Mouse (Mus musculus): ENCODE results near the gene Golga7b.

DNA sequence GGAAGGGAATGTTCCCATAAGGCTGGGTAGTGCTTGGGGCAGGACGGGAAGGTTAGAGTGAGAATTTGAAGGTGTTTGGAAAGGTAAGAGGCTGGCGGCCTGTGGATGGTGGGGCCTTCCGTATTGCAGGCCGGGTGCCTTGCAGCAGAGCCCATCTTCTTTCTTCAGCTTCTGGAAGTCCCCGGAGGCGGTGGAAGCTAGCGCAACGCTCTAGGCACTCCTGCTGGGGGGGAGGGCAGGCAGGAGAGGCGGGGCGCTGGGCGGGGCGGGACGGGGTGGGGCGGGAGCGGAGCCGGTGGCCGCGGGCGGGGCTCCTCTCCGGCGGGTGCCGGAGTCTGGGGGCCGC, 8.0 kb downstream of the Golga7b start:
- TF ChIP-seq POLR2A (IDR thresholded peaks at IDR 0.05; ENCODE audit: low read depth, low read length) (no peak), CTCF (IDR thresholded peaks at IDR 0.05; ENCODE audit: extremely low read depth, insufficient read depth, insufficient read length, insufficient replicate concordance) (no peak)
